Mouse (Mus musculus) heart, postnatal 25 days (tissue): ENCODE data around the gene Cbln1. TPM values are rescaled to one million over a fixed set of nuclear protein-coding genes. Genes with fewer than 3 reads are reported as not detected.

ENCODE experiments used
- DNase-seq: peaks from one replicate; pipeline ENCODE4 v3.0.0; 2022; ENCODE audit warnings: low spot score
- intact Hi-C: fragments of 180-260 bp; cut with DNase I; formaldehyde crosslinking; loops from one replicate; pipeline ENCODE4 v1.15.1; 2025
- total RNA-seq, 2 experiments: library from RNA; stranded (reverse); gene quantifications; 2 replicates each; pipeline ENCODE4 v1.2.3; 2021

The Cbln1 gene
- total RNA-seq, 2 experiments from 2014 or later, result 0.52 to 0.87 TPM

GRCm38 (mm10) chr8:87471603-87472270 is 672 bp downstream of the Cbln1 start:
- DNase-seq, result no peak
- intact Hi-C loops, result loop anchor here (10.0 kb wide), 1 partner anchor 537 kb away; no protein-coding TSS in a partner anchor

DNA sequence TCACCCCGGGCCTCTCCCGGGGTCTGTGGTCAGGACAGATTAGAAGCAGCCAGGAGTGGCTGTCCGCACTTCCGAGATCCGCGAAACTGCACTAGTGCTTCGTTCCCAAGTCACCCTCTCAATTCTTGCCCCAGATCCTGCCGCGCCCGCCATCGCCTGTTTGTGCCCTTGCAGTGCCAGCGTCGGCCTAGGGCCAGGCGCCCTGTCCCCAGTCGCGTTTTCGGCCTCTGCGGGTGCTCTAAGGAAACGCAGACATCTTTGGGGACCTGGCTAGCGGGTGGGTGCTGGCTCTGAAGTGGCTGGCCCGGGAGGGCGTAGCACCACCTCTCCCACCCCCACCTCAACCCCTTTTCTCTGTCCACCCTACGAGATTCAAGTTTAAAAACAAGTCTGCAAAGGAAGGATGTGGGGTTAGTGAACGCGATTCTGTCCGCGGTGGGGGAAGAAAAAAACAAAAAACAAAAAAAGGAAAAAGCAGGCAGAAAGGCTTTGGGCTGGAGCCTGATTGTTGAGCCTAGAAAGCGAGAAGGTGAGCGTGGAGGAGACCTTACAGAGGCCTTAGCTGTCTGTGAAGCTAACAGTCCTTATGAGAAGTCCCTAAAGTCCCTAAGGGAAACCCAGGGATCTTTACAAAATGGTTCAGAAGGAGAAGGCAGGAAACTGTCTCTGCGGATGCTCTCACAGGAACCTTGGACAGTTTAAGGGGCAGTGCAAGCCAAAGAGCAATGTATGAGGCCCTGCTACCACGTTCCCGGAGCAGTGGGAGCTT is 1.4 kb downstream of the Cbln1 start:
- intact Hi-C loops, result loop anchor here (10.0 kb wide), 1 partner anchor 536 kb away; no protein-coding TSS in a partner anchor
- DNase-seq, result no peak

DNA sequence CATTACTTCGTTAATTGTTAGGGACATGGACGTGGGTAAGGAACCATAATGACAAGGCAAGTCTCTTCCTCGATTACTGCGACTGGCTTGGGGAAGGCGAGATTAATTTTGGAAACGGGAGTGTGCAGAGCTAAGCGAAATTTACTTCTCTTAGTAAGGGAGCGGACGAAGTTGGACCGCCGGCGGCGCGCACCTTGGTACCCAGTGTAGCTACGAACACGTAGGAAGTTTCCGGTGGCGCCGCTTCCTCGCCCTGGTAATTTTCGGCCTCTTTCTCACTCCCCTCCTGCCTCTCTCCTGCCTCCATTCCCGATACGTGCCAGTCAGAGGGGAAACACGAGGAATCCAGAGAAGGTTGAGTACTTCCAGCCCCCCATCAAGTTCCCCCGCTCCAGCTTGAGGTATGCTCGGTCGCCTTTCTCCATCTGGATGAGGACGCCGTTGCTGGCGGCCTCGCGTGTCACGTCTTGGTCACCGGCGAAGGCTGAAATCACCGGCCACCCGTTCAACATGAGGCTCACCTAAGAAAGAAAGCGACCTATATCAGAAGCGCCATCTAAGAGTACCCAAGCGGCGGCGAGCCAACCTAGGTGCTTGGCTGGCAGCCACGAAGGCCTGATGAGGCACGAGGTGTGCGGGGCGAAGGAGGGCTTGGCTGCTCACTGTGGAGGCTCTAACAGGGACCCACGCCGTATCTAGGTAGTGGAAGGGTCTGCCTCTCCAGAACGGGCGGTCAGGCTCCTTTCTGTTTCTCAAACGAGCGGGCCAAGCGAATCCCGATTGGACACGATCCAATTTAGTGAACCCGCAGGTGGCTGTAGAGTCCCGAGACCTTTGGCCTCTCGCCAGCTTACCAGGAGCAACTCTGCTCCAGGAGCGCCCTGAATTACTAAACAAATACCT is 2.2 kb downstream of the Cbln1 start:
- no peak for DNase-seq
- intact Hi-C loops, result loop anchor here (10.0 kb wide), 1 partner anchor 535 kb away; no protein-coding TSS in a partner anchor

- no peak for DNase-seq
Measured at GRCm38 (mm10) chr8:87468958-87469815, 3.2 kb downstream of the Cbln1 start.

GRCm38 (mm10) chr8:87468416-87468957 is 3.9 kb downstream of the Cbln1 start:
- intact Hi-C loops, result no loop called here

More at GRCm38 (mm10) chr8:87468958-87469815, 3.2 kb downstream of the Cbln1 start:
- intact Hi-C loops, result no loop called here

GRCm38 (mm10) chr8:87467906-87468305 is 4.5 kb downstream of the Cbln1 start:
- intact Hi-C loops, result no loop called here
- DNase-seq, result no peak

More at GRCm38 (mm10) chr8:87468416-87468957, 3.9 kb downstream of the Cbln1 start:
- DNase-seq, result no peak

DNA sequence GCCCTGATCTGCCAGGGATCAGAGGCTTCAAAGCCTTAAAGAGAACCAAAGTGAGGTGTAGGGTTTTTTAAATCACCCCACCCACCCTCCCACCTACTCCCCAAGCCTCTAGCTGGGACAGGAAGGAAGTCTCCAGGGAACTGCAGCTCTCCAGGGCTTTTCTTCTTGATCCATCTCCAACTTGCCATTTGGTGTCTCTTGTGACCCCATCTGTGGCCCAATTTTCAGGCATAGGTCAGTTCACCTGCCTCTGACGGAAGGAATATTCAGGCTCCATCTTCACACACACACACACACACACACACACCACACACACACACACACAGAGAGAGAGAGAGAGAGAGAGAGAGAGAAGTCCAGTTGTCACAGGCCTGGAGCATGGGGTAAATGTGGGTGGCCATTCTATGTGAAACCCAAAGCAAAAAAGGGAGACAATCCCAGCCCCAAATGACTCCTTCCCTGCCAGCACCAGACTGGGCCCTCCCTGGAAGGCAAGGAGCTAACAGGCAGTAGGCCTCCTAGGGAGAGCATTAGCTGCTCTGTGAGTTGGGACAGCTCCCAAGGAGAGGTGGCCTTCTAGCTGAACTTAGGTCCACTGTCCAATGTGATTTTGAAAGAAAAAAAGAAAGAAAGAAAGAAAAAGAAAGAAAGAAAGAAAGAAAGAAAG is 5.3 kb downstream of the Cbln1 start:
- no peak for DNase-seq
- intact Hi-C loops, result no loop called here

DNA sequence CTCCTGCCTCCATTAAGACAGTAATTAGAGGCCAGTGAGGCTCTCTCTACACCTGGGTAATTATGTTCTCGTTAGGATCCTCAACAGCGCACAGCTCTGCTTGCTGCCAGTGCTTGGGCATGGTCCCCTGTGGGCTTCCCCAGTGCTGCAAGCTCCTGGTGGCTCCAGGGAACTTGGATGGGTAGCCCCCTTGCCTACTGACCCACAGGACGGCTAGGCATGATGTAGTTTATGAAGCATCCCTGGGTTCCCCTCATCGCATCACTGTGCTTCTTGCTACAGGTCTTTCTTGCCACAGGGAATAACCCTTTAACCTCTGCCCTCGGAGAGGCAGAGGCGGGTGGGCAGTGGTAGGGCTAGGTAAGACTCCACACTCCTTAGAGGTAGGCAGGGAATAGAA is 6.1 kb downstream of the Cbln1 start:
- intact Hi-C loops, result no loop called here
- no peak for DNase-seq

DNA sequence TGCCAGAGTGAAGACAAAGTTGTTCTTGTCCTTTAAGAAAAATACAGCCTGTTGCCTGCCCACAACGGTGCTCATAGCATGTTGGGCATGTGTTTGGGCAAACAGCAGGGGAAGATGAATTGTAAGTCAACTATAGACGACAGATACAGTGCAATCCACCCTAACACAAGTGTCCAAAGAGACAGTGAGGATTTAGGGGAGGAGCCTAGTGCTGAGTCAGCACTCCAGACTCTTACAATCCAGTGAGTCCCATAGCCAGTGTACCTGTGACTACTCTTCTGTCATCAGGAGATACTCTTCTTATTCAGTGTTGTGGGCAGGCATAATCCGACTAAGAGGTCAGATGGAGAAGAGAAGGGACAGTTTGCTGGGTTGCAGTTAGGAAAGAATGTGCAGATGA is 8.0 kb downstream of the Cbln1 start:
- intact Hi-C loops, result no loop called here
- DNase-seq, result no peak

- intact Hi-C loops, result no loop called here
- no peak for DNase-seq
Measured at GRCm38 (mm10) chr8:87461801-87462200, 10.6 kb downstream of the Cbln1 start.

DNA sequence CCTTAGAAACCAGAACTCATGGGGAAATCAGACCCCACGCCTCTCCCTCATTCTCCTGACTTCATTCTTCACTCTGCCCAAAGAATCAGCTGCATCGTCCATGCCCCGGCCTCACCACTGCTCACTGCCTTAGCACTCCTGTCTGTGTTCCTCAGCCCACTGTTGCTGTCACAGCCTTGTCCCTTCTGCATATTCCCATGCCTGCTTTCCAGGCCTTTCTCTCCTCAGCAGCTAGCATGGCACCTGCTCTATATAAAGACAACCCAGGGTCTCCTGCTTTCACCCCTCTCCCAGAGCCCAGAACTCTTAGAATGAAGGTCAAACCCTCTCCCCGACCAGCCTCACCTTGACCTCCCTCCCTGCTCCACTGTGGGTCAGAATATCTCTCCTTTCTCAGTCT is 15.5 kb downstream of the Cbln1 start:
- intact Hi-C loops, result no loop called here
- no peak for DNase-seq

DNA sequence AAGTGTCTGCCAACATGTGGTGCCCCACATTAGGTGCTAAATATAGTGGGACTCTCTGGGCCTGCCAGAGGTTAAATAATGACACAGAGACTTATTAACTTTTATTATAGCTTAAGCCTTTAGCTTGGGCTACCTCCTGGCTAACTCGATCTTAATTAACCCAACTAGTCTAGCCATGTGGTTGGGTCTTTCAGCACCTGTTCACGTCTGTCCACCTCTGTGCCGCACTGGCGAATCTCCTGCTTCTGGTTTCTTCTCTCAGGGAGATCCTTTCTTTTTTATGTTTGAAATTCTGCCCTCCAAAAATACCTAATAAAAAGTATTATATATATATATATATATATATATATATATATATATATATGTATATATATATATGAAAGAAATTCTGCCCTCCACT is 19.6 kb downstream of the Cbln1 start:
- intact Hi-C loops, result no loop called here
- no peak for DNase-seq

DNA sequence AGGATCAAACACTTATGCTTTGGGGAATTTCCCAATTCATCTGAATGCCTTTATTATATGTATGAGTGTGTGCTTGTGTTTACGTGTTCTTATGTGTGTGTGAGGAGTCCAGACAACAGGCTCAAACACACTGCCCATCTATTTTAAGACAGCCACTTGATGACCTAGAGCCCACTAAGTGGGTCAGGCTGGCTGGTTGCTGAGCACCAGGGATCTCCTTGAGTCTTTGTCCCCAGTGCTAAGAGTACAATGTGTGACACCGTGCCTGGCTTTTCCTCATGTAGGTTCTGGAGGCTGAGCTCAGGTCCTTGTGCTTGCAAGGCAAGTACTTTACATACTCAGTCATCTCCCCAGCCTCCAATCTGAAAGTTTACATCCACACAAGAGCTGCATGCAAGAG is 20.7 kb downstream of the Cbln1 start:
- no peak for DNase-seq
- intact Hi-C loops, result no loop called here

- DNase-seq, result no peak
- intact Hi-C loops, result no loop called here
Measured at GRCm38 (mm10) chr8:87434592-87434991, 37.8 kb downstream of the Cbln1 start.

DNA sequence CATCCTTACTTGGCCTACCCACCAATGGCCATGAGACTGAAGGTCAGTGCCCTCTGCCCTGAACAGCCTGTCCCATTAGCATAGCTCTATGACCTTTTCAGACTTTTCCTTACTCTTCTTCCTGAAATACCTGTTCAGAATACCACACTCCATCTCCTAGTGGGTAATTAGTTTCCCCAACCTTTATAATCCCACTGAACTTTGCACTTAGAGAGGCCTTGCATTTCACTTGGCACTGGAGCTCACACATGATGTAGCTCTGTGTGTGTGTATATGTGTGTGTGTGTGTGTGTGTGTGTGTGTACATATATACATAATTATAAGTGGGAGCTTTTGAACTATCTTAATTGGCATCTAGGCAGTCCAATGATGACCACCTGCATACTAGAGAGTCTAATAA is 45.2 kb downstream of the Cbln1 start:
- no peak for DNase-seq
- intact Hi-C loops, result no loop called here

- intact Hi-C loops, result no loop called here
- no peak for DNase-seq
Measured at GRCm38 (mm10) chr8:87424706-87425105, 47.7 kb downstream of the Cbln1 start.

GRCm38 (mm10) chr8:87421697-87422096 is 50.7 kb downstream of the Cbln1 start:
- no peak for DNase-seq
- intact Hi-C loops, result no loop called here
